Mouse (Mus musculus): ENCODE measurements around the gene Eps8l3. TPM values are rescaled to one million over a fixed set of nuclear protein-coding genes. Genes with fewer than 3 reads are reported as not detected.

Eps8l3 gene
- polyA plus RNA-seq, 1 experiment from 2014 or later, result 0.11 TPM

DNA sequence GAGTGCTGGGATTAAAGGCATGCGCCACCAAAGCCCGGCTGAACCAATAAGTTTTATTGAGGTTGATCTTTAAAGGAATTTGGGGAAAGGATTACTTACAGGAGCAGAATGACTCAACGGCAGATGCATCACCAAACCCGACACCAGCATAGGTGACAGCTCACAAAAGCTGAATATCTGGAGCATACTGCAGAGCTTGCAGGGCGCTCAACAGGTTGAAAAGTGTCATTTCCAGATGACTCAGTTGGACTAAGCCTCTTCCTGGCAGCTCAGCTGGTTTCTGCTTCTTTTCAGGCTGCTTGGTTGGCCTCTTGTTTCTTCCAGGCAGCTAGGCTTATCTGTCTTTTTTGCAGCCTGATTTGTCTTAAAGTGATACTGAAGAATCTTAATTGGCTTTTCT, 41.7 kb upstream of the Eps8l3 start:
- ATAC-seq (ENCODE audit: insufficient read depth, low FRiP score, low TSS enrichment), result no peak
- Histone ChIP-seq H3K9ac (ENCODE audit: low read length) (no peak overlapping the region), H3K9me3 (ENCODE audit: control insufficient read depth, low read length) (no peaks in the 10 kb centered on the region), H3K36me3 (ENCODE audit: control insufficient read depth, insufficient read depth, low read length) (no peaks in the 10 kb centered on the region), H3K27me3 (ENCODE audit: control insufficient read depth, insufficient read depth, low read length) (no peaks in the 10 kb centered on the region), H3K4me3 (ENCODE audit: low read depth, low read length) (no peak overlapping the region), H3K4me1 (ENCODE audit: control insufficient read depth, insufficient read depth, low read length) (no peaks in the 10 kb centered on the region; the same call in 1 of the 2 replicates), H3K4me2 (ENCODE audit: low read depth) (no peak overlapping the region), H3K27ac (ENCODE audit: low read depth, low read length) (no peak overlapping the region)
- 91% methylated on average over 5 of the region's 5 CpGs for WGBS
- no peak for DNase-seq (ENCODE audit: low spot score)

DNA sequence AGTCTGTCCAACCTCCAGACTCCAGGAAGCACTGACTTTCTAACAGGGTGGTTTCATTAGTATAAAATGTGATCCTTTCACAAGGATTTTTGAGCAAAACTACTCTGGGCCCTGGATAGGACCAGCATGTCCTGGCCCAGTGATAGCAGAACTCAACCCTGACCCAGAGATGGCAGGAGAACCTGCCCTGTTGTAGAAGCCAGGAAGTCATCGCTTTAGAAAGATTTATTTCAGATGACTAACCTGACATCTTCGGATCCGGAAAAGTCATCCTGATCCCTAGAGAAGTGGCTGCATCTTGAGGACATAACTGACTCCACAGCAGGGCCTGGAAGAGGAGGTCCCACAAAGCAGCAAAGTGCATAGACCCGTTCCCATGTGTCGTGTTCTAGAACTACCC, 37.2 kb upstream of the Eps8l3 start:
- DNase-seq (ENCODE audit: low spot score) (no peak), ATAC-seq (ENCODE audit: insufficient read depth, low FRiP score, low TSS enrichment) (no peak)
- WGBS, result 83% methylated on average over 5 of the region's 5 CpGs
- Histone ChIP-seq H3K9ac (ENCODE audit: low read length) (no peak overlapping the region), H3K9me3 (ENCODE audit: control insufficient read depth, low read length) (no peaks in the 10 kb centered on the region), H3K4me3 (ENCODE audit: low read depth, low read length) (no peak overlapping the region), H3K27ac (ENCODE audit: low read depth, low read length) (no peak overlapping the region), H3K4me2 (ENCODE audit: low read depth) (no peak overlapping the region), H3K27me3 (ENCODE audit: control insufficient read depth, insufficient read depth, low read length) (no peaks in the 10 kb centered on the region), H3K36me3 (ENCODE audit: control insufficient read depth, insufficient read depth, low read length) (no peaks in the 10 kb centered on the region), H3K4me1 (ENCODE audit: control insufficient read depth, insufficient read depth, low read length) (no peaks in the 10 kb centered on the region)

DNA sequence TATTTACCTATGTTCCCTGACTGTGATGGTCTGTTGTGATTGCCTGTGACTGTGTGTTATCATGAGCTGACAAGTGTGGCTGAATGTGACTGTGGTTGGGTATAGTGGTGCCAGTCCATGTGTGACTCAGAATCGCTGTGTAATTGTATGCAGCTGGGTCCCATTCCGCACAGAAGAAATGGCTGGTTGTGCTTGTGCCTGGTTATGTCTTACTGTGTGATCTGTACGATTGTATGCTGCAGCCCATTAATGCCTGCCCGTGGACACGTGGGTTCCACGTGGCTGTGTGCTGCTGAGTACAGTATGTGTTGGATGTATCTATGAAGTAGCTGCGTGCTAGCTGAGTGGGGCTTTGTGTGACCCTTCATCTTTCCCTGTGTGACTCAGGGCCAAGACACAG, 36.2 kb upstream of the Eps8l3 start:
- no peak overlapping the region for H3K4me3 ChIP-seq (ENCODE audit: low read depth, low read length)
- H3K9me3 ChIP-seq (ENCODE audit: control insufficient read depth, low read length), result no peaks in the 10 kb centered on the region
- H3K4me2 ChIP-seq (ENCODE audit: low read depth), result no peak overlapping the region
- H3K9ac ChIP-seq (ENCODE audit: low read length), result no peak overlapping the region
- DNase-seq (ENCODE audit: low spot score) (no peak), ATAC-seq (ENCODE audit: insufficient read depth, low FRiP score, low TSS enrichment) (no peak)
- no peak overlapping the region for H3K27ac ChIP-seq (ENCODE audit: low read depth, low read length)
- no peaks in the 10 kb centered on the region for H3K4me1 ChIP-seq (ENCODE audit: control insufficient read depth, insufficient read depth, low read length)
- H3K36me3 ChIP-seq (ENCODE audit: control insufficient read depth, insufficient read depth, low read length), result no peaks in the 10 kb centered on the region
- 92% methylated on average over 7 of the region's 7 CpGs for WGBS
- H3K27me3 ChIP-seq (ENCODE audit: control insufficient read depth, insufficient read depth, low read length), result no peaks in the 10 kb centered on the region

DNA sequence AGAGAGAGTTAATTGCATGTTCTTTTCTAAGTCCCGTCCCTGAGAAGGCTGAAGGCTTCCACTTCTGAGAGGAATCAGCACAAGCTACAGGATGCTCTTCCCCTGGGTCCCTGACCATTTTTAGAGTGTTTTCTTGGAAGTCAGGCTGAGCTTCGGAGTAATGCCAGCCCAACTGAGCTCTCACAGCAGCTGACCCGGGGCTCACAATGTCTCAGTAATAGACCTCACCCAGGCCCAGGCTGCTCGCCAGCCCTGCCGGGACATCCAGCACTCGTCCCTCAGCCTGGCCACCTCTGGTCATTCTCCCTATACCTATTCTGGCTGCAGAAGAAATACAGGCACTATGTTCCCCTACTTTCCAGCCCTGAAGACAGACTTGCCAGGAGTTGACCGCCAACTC, 35.7 kb upstream of the Eps8l3 start:
- Histone ChIP-seq H3K27me3 (ENCODE audit: control insufficient read depth, insufficient read depth, low read length) (no peaks in the 10 kb centered on the region), H3K4me1 (ENCODE audit: control insufficient read depth, insufficient read depth, low read length) (no peaks in the 10 kb centered on the region), H3K9me3 (ENCODE audit: control insufficient read depth, low read length) (no peaks in the 10 kb centered on the region), H3K9ac (ENCODE audit: low read length) (no peak overlapping the region), H3K4me3 (ENCODE audit: low read depth, low read length) (no peak overlapping the region), H3K27ac (ENCODE audit: low read depth, low read length) (no peak overlapping the region), H3K36me3 (ENCODE audit: control insufficient read depth, insufficient read depth, low read length) (no peaks in the 10 kb centered on the region), H3K4me2 (ENCODE audit: low read depth) (no peak overlapping the region)
- WGBS, result 85% methylated on average over 7 of the region's 7 CpGs
- DNase-seq (ENCODE audit: low spot score) (no peak), ATAC-seq (ENCODE audit: insufficient read depth, low FRiP score, low TSS enrichment) (no peak)

DNA sequence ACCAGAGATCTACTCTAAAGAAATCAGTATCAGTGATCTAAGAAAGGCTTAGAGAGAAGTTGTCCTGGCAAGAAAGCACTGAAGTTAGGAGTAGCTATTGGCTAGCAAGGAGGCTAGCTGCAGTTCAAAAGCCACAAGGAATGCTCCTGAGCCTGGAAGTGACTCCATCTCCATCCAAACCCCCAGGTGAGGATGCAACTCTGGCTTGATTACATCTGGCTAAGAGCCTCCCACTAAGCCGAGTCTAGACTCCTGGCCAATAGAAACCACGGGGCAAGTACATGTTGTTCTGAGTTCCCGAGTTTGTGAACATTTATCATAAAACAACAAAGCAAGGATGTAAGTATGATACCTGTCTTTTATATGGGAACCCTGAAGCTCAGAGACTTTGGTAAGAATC, 33.6 kb upstream of the Eps8l3 start:
- WGBS, result 89% methylated on average over 3 of the region's 3 CpGs
- no peak for DNase-seq (ENCODE audit: low spot score)
- Histone ChIP-seq H3K9ac (ENCODE audit: low read length) (no peak overlapping the region), H3K9me3 (ENCODE audit: control insufficient read depth, low read length) (no peaks in the 10 kb centered on the region), H3K4me1 (ENCODE audit: control insufficient read depth, insufficient read depth, low read length) (no peaks in the 10 kb centered on the region), H3K36me3 (ENCODE audit: control insufficient read depth, insufficient read depth, low read length) (no peaks in the 10 kb centered on the region), H3K27ac (ENCODE audit: low read depth, low read length) (no peak overlapping the region), H3K4me3 (ENCODE audit: low read depth, low read length) (no peak overlapping the region), H3K27me3 (ENCODE audit: control insufficient read depth, insufficient read depth, low read length) (no peaks in the 10 kb centered on the region), H3K4me2 (ENCODE audit: low read depth) (no peak overlapping the region)
- no peak for ATAC-seq (ENCODE audit: insufficient read depth, low FRiP score, low TSS enrichment)

DNA sequence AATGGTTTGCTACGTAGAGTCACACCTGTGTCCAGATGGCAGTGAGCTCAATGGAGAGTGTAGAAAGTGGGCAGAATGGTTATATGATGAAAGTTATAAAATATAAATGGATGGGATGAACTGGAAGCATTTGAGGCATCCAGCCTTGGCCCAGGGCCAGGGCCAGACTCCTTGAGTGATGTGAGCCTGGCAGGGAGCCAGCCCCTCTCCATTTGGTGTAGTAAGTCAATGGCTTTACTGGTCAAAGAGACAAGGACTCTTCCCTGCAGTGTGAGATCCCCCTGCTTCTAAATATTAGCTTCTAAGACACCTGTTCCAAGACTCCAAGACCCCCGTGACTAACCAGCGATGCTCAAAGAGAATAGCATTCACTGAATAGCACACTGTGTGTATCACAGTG, 33.0 kb upstream of the Eps8l3 start:
- ATAC-seq (ENCODE audit: insufficient read depth, low FRiP score, low TSS enrichment) (no peak), DNase-seq (ENCODE audit: low spot score) (no peak)
- no peak overlapping the region for H3K4me3 ChIP-seq (ENCODE audit: low read depth, low read length)
- H3K36me3 ChIP-seq (ENCODE audit: control insufficient read depth, insufficient read depth, low read length), result no peaks in the 10 kb centered on the region
- H3K9ac ChIP-seq (ENCODE audit: low read length), result no peak overlapping the region
- H3K4me1 ChIP-seq (ENCODE audit: control insufficient read depth, insufficient read depth, low read length), result no peaks in the 10 kb centered on the region
- WGBS, result 90% methylated on average over 3 of the region's 3 CpGs
- H3K27me3 ChIP-seq (ENCODE audit: control insufficient read depth, insufficient read depth, low read length), result no peaks in the 10 kb centered on the region
- H3K9me3 ChIP-seq (ENCODE audit: control insufficient read depth, low read length), result no peaks in the 10 kb centered on the region
- no peak overlapping the region for H3K4me2 ChIP-seq (ENCODE audit: low read depth)
- no peak overlapping the region for H3K27ac ChIP-seq (ENCODE audit: low read depth, low read length)

DNA sequence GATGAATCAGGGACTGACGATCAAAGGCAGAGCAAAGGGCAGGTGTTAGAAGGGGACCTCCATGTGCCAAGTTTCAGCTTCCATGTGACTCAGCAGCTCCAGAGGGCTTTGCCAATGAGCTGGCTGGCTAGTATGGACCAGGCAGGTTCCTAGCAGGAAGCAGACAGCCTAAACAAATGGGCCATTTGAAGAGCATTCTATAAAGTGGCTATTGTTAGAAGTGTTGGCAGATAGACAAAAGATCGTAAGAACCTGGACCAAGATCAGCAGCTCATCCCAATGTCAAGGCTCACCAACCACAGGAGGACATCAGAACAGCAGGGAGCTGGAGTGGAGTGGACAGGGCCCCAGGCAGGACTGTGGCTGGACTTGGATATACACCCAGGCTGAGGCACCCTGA, 32.5 kb upstream of the Eps8l3 start:
- WGBS, result 83% methylated on average over 2 of the region's 2 CpGs
- no peak for ATAC-seq (ENCODE audit: insufficient read depth, low FRiP score, low TSS enrichment)
- Histone ChIP-seq H3K4me2 (ENCODE audit: low read depth) (no peak overlapping the region), H3K4me3 (ENCODE audit: low read depth, low read length) (no peak overlapping the region), H3K27ac (ENCODE audit: low read depth, low read length) (no peak overlapping the region), H3K4me1 (ENCODE audit: control insufficient read depth, insufficient read depth, low read length) (no peaks in the 10 kb centered on the region), H3K27me3 (ENCODE audit: control insufficient read depth, insufficient read depth, low read length) (no peaks in the 10 kb centered on the region), H3K36me3 (ENCODE audit: control insufficient read depth, insufficient read depth, low read length) (no peaks in the 10 kb centered on the region), H3K9ac (ENCODE audit: low read length) (no peak overlapping the region), H3K9me3 (ENCODE audit: control insufficient read depth, low read length) (no peaks in the 10 kb centered on the region)
- no peak for DNase-seq (ENCODE audit: low spot score)

DNA sequence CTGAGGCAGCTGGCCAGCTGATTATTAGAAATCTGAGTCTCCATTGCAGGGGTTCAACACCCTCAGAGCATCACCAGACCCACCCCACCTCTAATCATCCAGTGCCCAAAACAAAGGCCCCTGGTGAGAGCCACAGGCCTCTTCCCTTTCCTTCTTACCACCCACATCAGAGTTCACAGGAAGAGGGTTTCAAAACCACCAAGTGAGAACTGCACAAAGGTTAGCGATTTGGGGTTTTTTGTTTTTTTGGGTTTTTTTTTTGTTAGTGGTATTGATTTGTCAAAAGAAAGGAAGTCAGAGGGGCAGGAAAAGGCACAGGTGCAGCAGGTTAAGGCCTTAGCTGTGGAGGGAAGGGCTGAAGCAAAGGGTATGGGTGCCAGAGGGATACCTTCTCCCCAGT, 30.9 kb upstream of the Eps8l3 start:
- H3K36me3 ChIP-seq (ENCODE audit: control insufficient read depth, insufficient read depth, low read length), result no peaks in the 10 kb centered on the region
- H3K27ac ChIP-seq (ENCODE audit: low read depth, low read length), result no peak overlapping the region
- ATAC-seq (ENCODE audit: insufficient read depth, low FRiP score, low TSS enrichment) (no peak), DNase-seq (ENCODE audit: low spot score) (no peak)
- H3K9ac ChIP-seq (ENCODE audit: low read length), result no peak overlapping the region
- 83% methylated on average over 1 of the region's 1 CpGs for WGBS
- no peaks in the 10 kb centered on the region for H3K27me3 ChIP-seq (ENCODE audit: control insufficient read depth, insufficient read depth, low read length)
- peaks cover 11% of the 10 kb centered on the region; the same call in 1 of the 2 replicates for H3K4me1 ChIP-seq (ENCODE audit: control insufficient read depth, insufficient read depth, low read length)
- H3K4me3 ChIP-seq (ENCODE audit: low read depth, low read length), result no peak overlapping the region
- no peaks in the 10 kb centered on the region for H3K9me3 ChIP-seq (ENCODE audit: control insufficient read depth, low read length)
- no peak overlapping the region for H3K4me2 ChIP-seq (ENCODE audit: low read depth)

DNA sequence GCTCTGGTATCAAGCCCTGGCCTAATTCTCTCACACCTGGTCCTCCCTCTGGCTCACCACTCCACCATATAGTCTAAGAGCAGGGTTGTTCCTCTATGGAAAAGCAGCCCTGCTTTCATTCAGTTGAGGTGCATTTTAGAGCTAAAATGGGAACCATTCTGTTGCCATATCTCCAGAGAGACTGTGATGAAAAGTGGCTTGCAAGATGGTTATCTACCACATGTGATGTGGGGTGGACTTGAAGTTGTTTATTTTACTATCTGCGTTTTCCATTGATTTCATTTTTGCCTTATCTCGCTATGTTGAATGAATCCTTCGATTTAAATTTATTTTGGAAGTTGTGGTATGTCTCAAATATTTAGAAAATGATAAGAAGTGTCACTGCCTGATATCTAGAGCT, 30.2 kb upstream of the Eps8l3 start:
- no peak for ATAC-seq (ENCODE audit: insufficient read depth, low FRiP score, low TSS enrichment)
- no peak overlapping the region for H3K9ac ChIP-seq (ENCODE audit: low read length)
- 90% methylated on average over 3 of the region's 3 CpGs for WGBS

More for the DNA sequence above, 30.2 kb upstream of the Eps8l3 start:
- Histone ChIP-seq H3K27me3 (ENCODE audit: control insufficient read depth, insufficient read depth, low read length) (no peaks in the 10 kb centered on the region), H3K9me3 (ENCODE audit: control insufficient read depth, low read length) (no peaks in the 10 kb centered on the region), H3K4me2 (ENCODE audit: low read depth) (no peak overlapping the region), H3K27ac (ENCODE audit: low read depth, low read length) (no peak overlapping the region), H3K4me1 (ENCODE audit: control insufficient read depth, insufficient read depth, low read length) (peaks cover 11% of the 10 kb centered on the region; the same call in 1 of the 2 replicates), H3K4me3 (ENCODE audit: low read depth, low read length) (no peak overlapping the region), H3K36me3 (ENCODE audit: control insufficient read depth, insufficient read depth, low read length) (no peaks in the 10 kb centered on the region)
- no peak for DNase-seq (ENCODE audit: low spot score)
